Mouse (Mus musculus) forebrain, embryonic 11.5 days (tissue): ENCODE results near the gene Slc12a1. TPM values are rescaled to one million over a fixed set of nuclear protein-coding genes. Genes with fewer than 3 reads are reported as not detected.

ENCODE experiments used
- ATAC-seq: fragments of 200-750 bp; cut with Nextera tagmentation; replicated peaks from 2 replicates; pipeline ENCODE4 v1.8.0; 2017; ENCODE audit warnings: moderate TSS enrichment; ENCODE audit not compliant: low FRiP score
- DNase-seq: peaks from one replicate; pipeline ENCODE4 v3.0.0-alpha.2; 2017; ENCODE audit warnings: low spot score
- H3K27ac ChIP-seq: fragments of 300-500 bp; sonication (generic); 2 replicates; pipeline ENCODE4 v1.5.1; 2014; ENCODE audit warnings: low read depth, low read length
- H3K27me3 ChIP-seq: fragments of 300-500 bp; sonication (generic); 2 replicates; pipeline ENCODE4 v1.6.1; 2014; ENCODE audit warnings: mild to moderate bottlenecking, low read length, mixed read lengths; ENCODE audit not compliant: control insufficient read depth, insufficient read depth
- H3K36me3 ChIP-seq: fragments of 300-500 bp; sonication (generic); 2 replicates; pipeline ENCODE4 v1.6.1; 2014; ENCODE audit warnings: mild to moderate bottlenecking, low read length, moderate library complexity, mixed read lengths; ENCODE audit not compliant: control insufficient read depth, insufficient read depth
- H3K4me1 ChIP-seq: fragments of 300-500 bp; sonication (generic); replicated peaks from 2 replicates; pipeline ENCODE4 v1.6.1; 2014; ENCODE audit warnings: low read length, mixed read lengths; ENCODE audit not compliant: control insufficient read depth, insufficient read depth
- H3K4me2 ChIP-seq: fragments of 300-500 bp; sonication (generic); 2 replicates; pipeline ENCODE4 v1.6.1; 2014; ENCODE audit warnings: low read depth, mild to moderate bottlenecking, low read length, moderate library complexity, mixed read lengths; ENCODE audit not compliant: severe bottlenecking
- H3K4me3 ChIP-seq: fragments of 300-500 bp; sonication (generic); 2 replicates; pipeline ENCODE4 v1.5.1; 2014; ENCODE audit warnings: low read depth, low read length
- H3K9ac ChIP-seq: fragments of 300-500 bp; sonication (generic); 2 replicates; pipeline ENCODE4 v1.6.1; 2014; ENCODE audit warnings: low read length
- H3K9me3 ChIP-seq: fragments of 300-500 bp; sonication (generic); 2 replicates; pipeline ENCODE4 v1.6.1; 2016; ENCODE audit warnings: low read length, mixed read lengths; ENCODE audit not compliant: control insufficient read depth
- WGBS: fragments of 180-500 bp; shearing (Covaris S2); extraction: QIAGEN DNeasy Blood & Tissue Kit; methylation state at CpG from one replicate; pipeline ENCODE4 v1.1.7; 2014; 5-methylcytosine and 5-hydroxymethylcytosine counted together
- polyA plus RNA-seq: library from polyadenylated mRNA; unstranded; fragments of >200 nt; fragmentation: Nextera tagmentation; extraction: Ambion mirVana; gene quantifications from 2 replicates; pipeline ENCODE4 v1.2.1, GENCODE M21; 2014

The Slc12a1 gene
- polyA plus RNA-seq, 1 experiment from 2014 or later = not detected

DNA sequence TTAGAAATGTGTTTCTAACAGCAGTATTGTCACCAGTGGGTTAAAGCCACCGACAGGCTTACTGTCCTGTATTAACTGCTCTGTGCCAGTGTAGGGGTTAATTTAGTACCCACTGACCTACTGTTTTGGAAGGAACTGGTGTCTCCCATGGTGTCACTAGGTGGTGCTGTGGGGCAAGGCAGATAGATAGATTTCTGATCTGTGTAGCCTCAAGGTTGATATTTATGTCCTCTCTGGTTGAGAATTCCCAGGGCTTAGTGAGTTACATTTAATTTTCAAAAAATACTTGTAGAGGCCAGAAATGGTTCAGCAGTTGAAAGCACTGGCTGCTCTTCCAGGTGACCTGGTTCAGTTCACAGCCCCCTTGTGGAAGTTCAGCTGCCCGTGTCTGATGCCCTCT lies 100.0 kb downstream of the Slc12a1 start:
- Histone ChIP-seq H3K27me3 (no peaks in the 10 kb centered on the region), H3K36me3 (peaks cover 15% of the 10 kb centered on the region), H3K4me1 (no peaks in the 10 kb centered on the region), H3K9me3 (no peaks in the 10 kb centered on the region), H3K4me2 (no peak overlapping the region), H3K9ac (no peak overlapping the region), H3K27ac (no peak overlapping the region), H3K4me3 (no peak overlapping the region)
- 78% methylated on average over 2 of the region's 2 CpGs for WGBS
- DNase-seq = peak; percentile 60
- ATAC-seq = no peak

DNA sequence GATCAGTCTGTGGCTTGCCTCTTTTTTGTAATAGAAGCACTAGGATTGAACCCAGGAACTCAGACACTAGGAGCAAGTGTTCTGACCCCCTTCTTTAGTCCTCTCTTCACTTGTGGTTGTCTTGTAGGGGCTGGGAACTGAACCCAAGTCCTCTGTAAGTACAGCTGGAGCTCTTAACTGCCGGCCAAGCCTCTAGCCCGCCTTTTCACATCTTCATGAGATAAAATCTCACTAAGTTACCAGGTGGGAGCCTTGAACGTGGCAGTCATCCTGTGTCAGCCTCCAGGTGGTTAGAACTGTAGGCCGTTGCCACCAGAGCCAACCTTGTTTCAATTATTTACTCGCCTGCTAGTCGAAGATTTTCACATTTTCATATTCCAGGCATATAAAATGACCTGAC lies 101.4 kb downstream of the Slc12a1 start:
- Histone ChIP-seq H3K36me3 (peaks cover 19% of the 10 kb centered on the region), H3K9ac (no peak overlapping the region), H3K4me3 (no peak overlapping the region), H3K4me2 (no peak overlapping the region), H3K4me1 (no peaks in the 10 kb centered on the region), H3K27ac (no peak overlapping the region), H3K27me3 (no peaks in the 10 kb centered on the region), H3K9me3 (no peaks in the 10 kb centered on the region)
- no peak for DNase-seq
- 95% methylated on average over 6 of the region's 6 CpGs for WGBS
- ATAC-seq = no peak

DNA sequence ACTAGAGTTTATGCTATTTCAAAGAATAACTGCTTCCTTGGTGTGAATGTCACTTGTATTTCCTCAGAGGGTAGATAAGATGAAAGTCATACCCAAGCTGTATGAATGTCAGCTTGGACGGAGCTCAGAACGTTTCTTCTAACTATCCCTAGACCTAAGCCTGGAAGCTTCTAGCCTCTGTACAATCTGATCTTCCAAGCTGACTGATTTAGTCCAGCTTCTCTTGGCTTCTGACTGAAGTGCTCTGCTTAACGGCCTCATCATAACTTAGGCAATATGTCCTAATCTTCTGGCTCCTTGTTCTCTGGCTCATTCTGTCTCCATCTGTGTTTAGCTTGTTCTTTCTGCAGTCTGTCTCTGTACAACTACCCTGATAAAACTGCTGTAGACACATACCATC lies 102.3 kb downstream of the Slc12a1 start:
- WGBS = 98% methylated on average over 3 of the region's 3 CpGs
- ATAC-seq (no peak), DNase-seq (no peak)
- no peak overlapping the region for H3K4me3 ChIP-seq
- H3K27ac ChIP-seq = no peak overlapping the region
- H3K9ac ChIP-seq = no peak overlapping the region
- peaks cover 19% of the 10 kb centered on the region for H3K36me3 ChIP-seq
- no peaks in the 10 kb centered on the region for H3K4me1 ChIP-seq
- H3K27me3 ChIP-seq = no peaks in the 10 kb centered on the region
- no peaks in the 10 kb centered on the region for H3K9me3 ChIP-seq
- no peak overlapping the region for H3K4me2 ChIP-seq

DNA sequence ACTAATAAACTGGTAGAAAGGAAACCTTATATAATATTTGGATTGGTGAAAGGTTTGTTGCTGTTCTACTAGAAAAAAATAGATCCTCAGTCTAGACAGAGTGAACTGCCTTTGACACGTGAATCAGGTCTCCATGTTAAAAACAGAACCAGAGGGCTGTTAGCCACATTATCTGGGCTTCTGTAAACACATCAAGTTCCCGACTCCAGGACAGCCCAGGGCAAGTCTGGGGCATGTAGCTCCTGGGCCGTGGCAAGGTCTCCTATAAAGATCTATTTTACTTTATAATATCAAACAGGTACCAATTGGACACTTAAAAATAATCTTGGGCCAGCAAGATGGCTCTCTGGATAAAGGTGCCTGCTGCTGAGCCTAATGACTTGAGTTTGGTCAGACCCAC lies 103.6 kb downstream of the Slc12a1 start:
- 85% methylated on average over 3 of the region's 3 CpGs for WGBS
- Histone ChIP-seq H3K9ac (no peak overlapping the region), H3K4me1 (no peaks in the 10 kb centered on the region), H3K36me3 (peaks cover 19% of the 10 kb centered on the region), H3K27ac (no peak overlapping the region), H3K4me3 (no peak overlapping the region), H3K4me2 (no peak overlapping the region), H3K27me3 (no peaks in the 10 kb centered on the region), H3K9me3 (no peaks in the 10 kb centered on the region)
- DNase-seq (no peak), ATAC-seq (no peak)

DNA sequence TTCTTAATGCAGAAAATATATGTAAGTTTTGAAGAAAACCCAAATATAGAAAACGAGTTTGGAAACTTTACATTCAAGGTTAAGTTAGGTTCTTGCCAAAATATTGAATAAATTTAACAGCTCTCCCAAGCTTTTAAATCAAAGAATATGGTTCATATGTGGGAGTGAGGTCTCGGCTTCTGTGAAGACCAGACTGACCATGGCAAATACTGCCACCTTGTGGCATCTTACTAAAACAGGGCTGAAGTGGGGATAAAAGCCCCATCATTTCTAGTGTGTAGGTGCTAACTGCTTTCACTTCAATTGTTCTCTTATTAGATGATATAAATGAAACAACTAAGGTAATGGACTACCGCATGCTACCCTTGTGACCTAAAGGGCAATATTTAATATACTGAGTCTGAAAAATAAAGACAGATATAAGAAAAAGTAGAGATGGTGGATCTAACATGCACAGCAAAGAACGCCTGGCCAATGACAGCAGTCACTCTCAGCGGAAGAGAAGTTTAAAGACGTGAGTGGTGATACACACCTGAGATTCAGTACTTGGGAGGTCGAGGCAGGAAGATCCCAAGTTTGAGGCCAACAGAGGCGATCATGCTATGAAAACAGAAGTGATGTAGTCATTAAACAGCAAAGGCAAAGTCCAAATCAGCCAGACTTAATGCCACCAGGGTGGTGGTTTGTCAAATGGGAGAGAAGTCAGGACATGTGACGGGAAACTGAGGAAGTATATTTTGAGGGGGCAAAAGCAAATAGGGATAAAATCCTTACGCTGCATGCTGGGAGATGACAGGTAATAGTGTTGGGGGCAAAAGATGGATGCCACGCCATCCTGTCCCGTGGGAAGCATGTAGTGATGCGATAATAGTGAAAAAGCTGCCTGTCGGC lies 107.2 kb downstream of the Slc12a1 start:
- WGBS = 87% methylated on average over 14 of the region's 14 CpGs
- DNase-seq (no peak), ATAC-seq (no peak)
- H3K36me3 ChIP-seq = peaks cover 8% of the 10 kb centered on the region; the same call in 1 of the 2 replicates
- no peak overlapping the region for H3K4me2 ChIP-seq
- no peaks in the 10 kb centered on the region for H3K4me1 ChIP-seq
- H3K4me3 ChIP-seq = no peak overlapping the region
- no peaks in the 10 kb centered on the region for H3K9me3 ChIP-seq
- H3K27ac ChIP-seq = no peak overlapping the region
- H3K27me3 ChIP-seq = no peaks in the 10 kb centered on the region
- no peak overlapping the region for H3K9ac ChIP-seq

DNA sequence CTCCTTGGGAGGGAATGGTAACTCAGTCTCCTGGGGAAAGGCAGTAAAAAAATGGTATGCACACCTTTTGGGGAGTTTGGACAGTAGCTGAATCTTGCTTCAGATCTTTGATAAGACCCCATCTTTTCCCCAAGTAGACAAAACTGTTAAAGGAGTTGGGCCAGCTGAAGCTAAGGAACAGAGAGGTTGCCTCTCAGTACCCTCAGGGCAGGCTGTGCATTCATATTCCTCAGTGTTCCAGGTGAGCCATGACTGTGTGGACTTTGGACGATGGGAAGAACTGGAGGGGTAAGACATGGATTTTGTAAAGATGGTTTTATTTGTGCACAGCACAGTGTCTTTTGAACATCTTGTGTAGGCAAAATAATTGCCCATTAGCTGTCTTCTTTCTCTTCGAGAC lies 108.0 kb downstream of the Slc12a1 start:
- Histone ChIP-seq H3K9ac (no peak overlapping the region), H3K27me3 (no peaks in the 10 kb centered on the region), H3K9me3 (no peaks in the 10 kb centered on the region), H3K27ac (no peak overlapping the region), H3K36me3 (peaks cover 6% of the 10 kb centered on the region; the same call in 1 of the 2 replicates), H3K4me2 (no peak overlapping the region), H3K4me3 (no peak overlapping the region), H3K4me1 (no peaks in the 10 kb centered on the region)
- ATAC-seq (no peak), DNase-seq (no peak)
- WGBS = 88% methylated on average over 2 of the region's 2 CpGs

DNA sequence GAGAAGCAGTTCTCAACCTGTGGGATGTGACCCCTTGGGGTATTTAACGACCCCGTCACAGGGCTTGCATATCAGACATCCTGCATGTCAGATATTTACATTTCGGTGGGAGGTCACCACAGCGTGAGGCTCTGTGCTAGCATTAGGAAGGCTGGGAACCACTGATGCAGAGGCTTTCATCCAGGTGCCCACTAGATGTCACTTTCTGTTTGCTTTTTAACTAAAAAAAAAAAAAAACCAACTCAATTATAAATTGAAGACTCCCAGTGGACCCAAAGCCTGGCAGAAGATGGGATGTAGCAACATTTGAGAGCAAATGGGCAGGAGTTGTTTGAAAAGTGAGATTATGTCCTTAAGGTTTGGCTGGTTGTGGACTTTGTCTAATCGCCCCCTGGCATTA lies 110.8 kb downstream of the Slc12a1 start:
- WGBS = 18% methylated on average over 5 of the region's 5 CpGs
- H3K9ac ChIP-seq = no peak overlapping the region

DNA sequence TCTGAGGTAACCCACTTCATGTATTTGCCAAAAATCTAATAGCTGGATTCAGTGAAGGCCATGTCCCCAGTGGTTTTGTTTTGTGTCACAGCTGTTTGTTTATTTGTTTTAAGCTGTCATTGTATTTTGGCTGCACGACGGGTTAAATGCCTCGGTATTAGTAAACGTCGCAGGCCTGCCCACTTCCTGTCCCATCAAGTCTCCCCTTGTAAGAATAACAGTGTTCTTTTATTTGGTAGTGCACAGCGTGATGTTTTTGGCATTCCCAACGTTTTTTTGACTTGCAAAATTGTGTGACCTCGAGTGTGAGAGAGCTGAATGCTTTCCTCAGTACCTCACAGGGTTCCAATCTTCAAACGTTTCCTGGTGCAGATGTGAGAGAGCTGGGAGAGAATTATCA lies 111.4 kb downstream of the Slc12a1 start:
- no peak overlapping the region for H3K27ac ChIP-seq
- 35% methylated on average over 9 of the region's 9 CpGs for WGBS
- H3K4me1 ChIP-seq = no peaks in the 10 kb centered on the region
- no peaks in the 10 kb centered on the region for H3K9me3 ChIP-seq
- H3K36me3 ChIP-seq = no peaks in the 10 kb centered on the region; the same call in 1 of the 2 replicates
- H3K4me3 ChIP-seq = no peak overlapping the region
- no peak overlapping the region for H3K4me2 ChIP-seq
- no peak overlapping the region for H3K9ac ChIP-seq
- ATAC-seq (no peak), DNase-seq (no peak)
- H3K27me3 ChIP-seq = no peaks in the 10 kb centered on the region

More for the DNA sequence above, 110.8 kb downstream of the Slc12a1 start:
- ATAC-seq = no peak
- no peak overlapping the region for H3K27ac ChIP-seq
- H3K36me3 ChIP-seq = peaks cover under 1% of the 10 kb centered on the region; the same call in 1 of the 2 replicates
- no peak for DNase-seq
- no peak overlapping the region for H3K4me3 ChIP-seq
- H3K4me2 ChIP-seq = no peak overlapping the region
- no peaks in the 10 kb centered on the region for H3K27me3 ChIP-seq
- H3K4me1 ChIP-seq = no peaks in the 10 kb centered on the region
- H3K9me3 ChIP-seq = no peaks in the 10 kb centered on the region

DNA sequence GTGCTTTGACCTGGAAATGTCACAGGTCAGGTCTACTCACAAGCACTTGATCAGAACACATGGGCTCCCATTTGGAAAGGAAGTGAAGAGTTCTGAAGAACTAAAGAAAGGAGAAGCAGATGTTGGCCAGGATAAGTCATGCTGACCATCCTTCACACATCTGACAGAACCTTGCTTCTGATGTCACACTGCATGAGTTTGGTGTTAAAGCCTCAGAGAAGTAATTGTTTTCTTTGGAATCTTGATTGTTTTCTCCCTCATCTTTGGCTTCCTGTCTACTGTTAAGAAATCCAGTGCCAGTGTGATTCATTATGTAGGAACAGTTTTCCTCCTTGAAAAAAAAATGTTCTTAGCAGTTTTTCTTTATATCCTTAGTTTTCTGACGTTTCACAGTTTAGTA lies 116.6 kb downstream of the Slc12a1 start:
- Histone ChIP-seq H3K27ac (no peak overlapping the region), H3K4me1 (no peaks in the 10 kb centered on the region), H3K9ac (no peak overlapping the region), H3K9me3 (no peaks in the 10 kb centered on the region), H3K4me3 (no peak overlapping the region), H3K27me3 (no peaks in the 10 kb centered on the region), H3K4me2 (no peak overlapping the region), H3K36me3 (no peaks in the 10 kb centered on the region)
- no peak for DNase-seq
- WGBS = 82% methylated on average over 1 of the region's 1 CpGs
- no peak for ATAC-seq
